Mouse (Mus musculus): ENCODE data around the gene Selplg. TPM values are rescaled to one million over a fixed set of nuclear protein-coding genes. Genes with fewer than 3 reads are reported as not detected.

Gene Selplg
- polyA plus RNA-seq, 1 experiment from 2014 or later: 0.82 TPM

DNA sequence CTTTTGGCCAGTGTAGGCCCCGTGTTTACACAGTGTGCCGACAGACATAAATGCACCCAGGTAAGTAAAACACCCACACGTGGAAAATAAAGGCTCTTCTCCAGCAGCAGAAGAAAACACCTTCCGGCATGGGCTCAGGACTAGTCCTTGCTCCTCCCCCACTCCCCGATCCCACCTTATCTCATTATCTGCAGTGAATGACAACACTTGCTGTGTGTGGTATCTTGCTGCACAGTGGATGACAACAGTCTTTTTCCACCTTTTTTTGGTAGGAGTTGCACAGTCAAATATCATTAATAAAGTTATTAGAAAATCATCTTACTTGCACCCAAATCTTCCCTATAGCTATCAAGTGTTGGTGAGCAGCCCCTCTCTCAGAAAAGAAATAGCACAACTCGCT is 32.5 kb upstream of the Selplg start:
- Histone ChIP-seq H3K27me3 (ENCODE audit: poor library complexity, severe bottlenecking) (no peaks in the 10 kb centered on the region), H3K9me3 (0 out of 2 replicates have a peak, but pooled peaks cover 2% of the 10 kb centered on the region), H3K27ac (no peak overlapping the region), H3K36me3 (replicated peaks) (peaks cover 57% of the 10 kb centered on the region), H3K4me3 (no peak overlapping the region), H3K4me1 (peaks cover 22% of the 10 kb centered on the region)
- WGBS: 92% methylated on average over 6 of the region's 6 CpGs
- no peak for DNase-seq (ENCODE audit: extremely low spot score, low spot score)

DNA sequence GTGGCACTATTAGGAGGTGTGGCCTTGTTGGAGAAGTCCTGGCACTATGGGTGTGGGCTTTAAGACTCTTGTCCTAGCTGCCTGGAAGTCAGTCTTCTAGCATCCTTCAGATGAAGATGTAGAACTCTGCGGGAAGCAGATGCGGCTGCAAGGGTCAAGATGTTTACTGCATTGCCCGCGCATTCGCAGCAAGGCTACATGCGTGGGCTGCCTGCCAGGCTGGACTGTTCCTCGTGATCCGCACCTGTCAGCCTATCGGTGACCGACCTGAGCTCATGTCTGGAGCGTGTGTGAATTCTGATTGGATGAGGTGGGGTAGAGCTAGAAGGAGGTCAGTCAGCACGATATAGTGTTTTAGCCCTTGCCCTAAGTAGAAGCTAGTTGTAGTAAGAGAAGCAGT is 31.6 kb upstream of the Selplg start:
- no peak for DNase-seq (ENCODE audit: extremely low spot score, low spot score)
- Histone ChIP-seq H3K27me3 (ENCODE audit: poor library complexity, severe bottlenecking) (no peaks in the 10 kb centered on the region), H3K9me3 (0 out of 2 replicates have a peak, but pooled peaks cover 2% of the 10 kb centered on the region), H3K4me3 (no peak overlapping the region), H3K36me3 (replicated peaks) (peaks cover 62% of the 10 kb centered on the region), H3K4me1 (peaks cover 19% of the 10 kb centered on the region), H3K27ac (no peak overlapping the region)
- WGBS: 95% methylated on average over 12 of the region's 12 CpGs

GRCm38 (mm10) chr5:113862418-113862817 is 30.0 kb upstream of the Selplg start:
- H3K4me3 ChIP-seq: no peak overlapping the region
- peaks cover 23% of the 10 kb centered on the region for H3K4me1 ChIP-seq
- DNase-seq (ENCODE audit: extremely low spot score, low spot score): no peak
- H3K36me3 ChIP-seq (replicated peaks): peaks cover 62% of the 10 kb centered on the region
- WGBS: 90% methylated on average over 4 of the region's 4 CpGs
- H3K27me3 ChIP-seq (ENCODE audit: poor library complexity, severe bottlenecking): no peaks in the 10 kb centered on the region
- H3K9me3 ChIP-seq: 0 out of 2 replicates have a peak, but pooled peaks cover 2% of the 10 kb centered on the region
- H3K27ac ChIP-seq: no peak overlapping the region

DNA sequence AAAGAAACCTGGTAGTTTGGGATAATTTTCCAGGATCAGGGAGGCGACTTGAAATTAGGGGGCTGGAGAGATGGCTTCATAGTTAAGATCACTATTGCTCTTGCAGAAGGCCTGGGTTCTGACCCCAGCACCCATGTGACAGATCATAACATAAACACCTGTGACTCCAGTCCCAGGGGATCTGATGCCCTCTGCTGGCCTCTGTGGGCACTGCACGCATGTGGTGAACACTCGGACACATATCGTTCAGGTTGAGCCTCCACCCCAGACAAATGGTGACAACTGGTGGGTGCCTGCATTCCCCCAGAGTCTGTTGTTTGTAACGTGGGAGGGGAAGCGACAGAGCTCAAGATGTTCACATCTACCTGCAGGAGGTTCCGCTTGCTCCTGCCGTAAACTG is 28.9 kb upstream of the Selplg start:
- H3K36me3 ChIP-seq (replicated peaks): peaks cover 71% of the 10 kb centered on the region
- WGBS: 97% methylated on average over 8 of the region's 8 CpGs
- H3K4me3 ChIP-seq: no peak overlapping the region

GRCm38 (mm10) chr5:113858971-113859370 is 26.5 kb upstream of the Selplg start:
- 58% methylated on average over 5 of the region's 5 CpGs for WGBS

More for the DNA sequence above, 28.9 kb upstream of the Selplg start:
- no peak for DNase-seq (ENCODE audit: extremely low spot score, low spot score)
- Histone ChIP-seq H3K4me1 (peaks cover 34% of the 10 kb centered on the region), H3K9me3 (0 out of 2 replicates have a peak, but pooled peaks cover 2% of the 10 kb centered on the region), H3K27ac (no peak overlapping the region), H3K27me3 (ENCODE audit: poor library complexity, severe bottlenecking) (no peaks in the 10 kb centered on the region)

DNA sequence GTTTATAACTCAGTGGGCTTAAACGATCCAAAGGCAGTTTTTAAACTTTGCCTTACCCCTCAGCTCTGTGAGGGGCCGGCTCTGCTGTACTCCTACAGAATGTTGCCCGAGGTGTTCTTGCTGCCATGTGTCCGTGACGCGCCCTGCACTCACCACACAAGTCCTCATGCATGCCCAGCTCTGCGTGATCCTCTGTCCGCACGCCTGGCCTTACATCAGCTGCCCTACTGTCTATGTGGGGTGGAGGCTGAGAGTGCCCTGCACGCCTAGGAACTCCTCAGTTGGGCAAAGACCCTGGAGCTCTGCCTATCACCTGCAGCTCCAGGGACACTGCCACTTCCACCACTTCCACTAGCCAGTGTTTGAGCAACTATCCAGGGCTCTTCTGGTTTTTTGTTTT is 26.1 kb upstream of the Selplg start:
- Histone ChIP-seq H3K4me3 (no peak overlapping the region), H3K4me1 (peaks cover 46% of the 10 kb centered on the region), H3K9me3 (0 out of 2 replicates have a peak, but pooled peaks cover 2% of the 10 kb centered on the region), H3K36me3 (replicated peaks) (peaks cover 68% of the 10 kb centered on the region), H3K27me3 (ENCODE audit: poor library complexity, severe bottlenecking) (no peaks in the 10 kb centered on the region), H3K27ac (peak overlapping the region; percentile 37; the same call in 1 of the 2 replicates)
- DNase-seq (ENCODE audit: extremely low spot score, low spot score): no peak
- WGBS: 88% methylated on average over 10 of the region's 10 CpGs

More at GRCm38 (mm10) chr5:113858971-113859370, 26.5 kb upstream of the Selplg start:
- Histone ChIP-seq H3K27me3 (ENCODE audit: poor library complexity, severe bottlenecking) (no peaks in the 10 kb centered on the region), H3K9me3 (0 out of 2 replicates have a peak, but pooled peaks cover 2% of the 10 kb centered on the region), H3K36me3 (replicated peaks) (peaks cover 70% of the 10 kb centered on the region), H3K27ac (0 out of 2 replicates have a peak overlapping the region, but pooled peaks have one; percentile 17), H3K4me3 (no peak overlapping the region), H3K4me1 (peaks cover 49% of the 10 kb centered on the region)
- DNase-seq (ENCODE audit: extremely low spot score, low spot score): no peak

GRCm38 (mm10) chr5:113857631-113858030 is 25.2 kb upstream of the Selplg start:
- WGBS: 76% methylated on average over 8 of the region's 8 CpGs
- H3K27ac ChIP-seq: peak overlapping the region; percentile 2; the same call in 1 of the 2 replicates
- no peaks in the 10 kb centered on the region for H3K27me3 ChIP-seq (ENCODE audit: poor library complexity, severe bottlenecking)
- peaks cover 44% of the 10 kb centered on the region for H3K4me1 ChIP-seq
- H3K36me3 ChIP-seq (replicated peaks): peaks cover 68% of the 10 kb centered on the region
- no peak for DNase-seq (ENCODE audit: extremely low spot score, low spot score)
- H3K4me3 ChIP-seq: no peak overlapping the region
- H3K9me3 ChIP-seq: 0 out of 2 replicates have a peak, but pooled peaks cover 2% of the 10 kb centered on the region

DNA sequence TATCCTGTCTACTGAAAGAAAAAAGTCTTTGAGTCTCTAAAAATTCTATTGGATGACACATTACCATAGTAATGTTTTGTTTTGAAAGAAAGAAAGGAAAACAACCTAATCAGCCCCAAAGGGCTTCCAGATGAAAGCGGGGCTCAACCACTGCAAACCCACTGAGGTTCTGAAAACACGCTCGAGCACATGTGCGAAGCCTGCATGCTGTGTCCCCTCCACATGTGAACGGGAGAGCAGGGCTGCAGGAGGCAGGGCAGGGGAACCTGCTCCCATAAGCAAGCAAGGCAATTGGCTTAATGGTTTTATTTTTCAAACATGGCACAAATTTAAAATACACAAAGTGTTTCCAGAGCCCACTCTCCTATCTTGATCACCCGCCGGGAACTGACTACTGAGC is 24.2 kb upstream of the Selplg start:
- Histone ChIP-seq H3K4me3 (no peak overlapping the region), H3K27me3 (ENCODE audit: poor library complexity, severe bottlenecking) (no peaks in the 10 kb centered on the region), H3K9me3 (0 out of 2 replicates have a peak, but pooled peaks cover 2% of the 10 kb centered on the region), H3K27ac (peak overlapping the region; percentile 60), H3K4me1 (peaks cover 44% of the 10 kb centered on the region), H3K36me3 (replicated peaks) (peaks cover 67% of the 10 kb centered on the region)
- WGBS: 87% methylated on average over 7 of the region's 7 CpGs
- DNase-seq (ENCODE audit: extremely low spot score, low spot score): no peak

GRCm38 (mm10) chr5:113855696-113856095 is 23.3 kb upstream of the Selplg start:
- H3K4me1 ChIP-seq: peaks cover 44% of the 10 kb centered on the region
- H3K4me3 ChIP-seq: no peak overlapping the region
- WGBS: 55% methylated on average over 3 of the region's 3 CpGs
- H3K9me3 ChIP-seq: no peaks in the 10 kb centered on the region
- H3K27ac ChIP-seq: peak overlapping the region; percentile 69
- no peaks in the 10 kb centered on the region for H3K27me3 ChIP-seq (ENCODE audit: poor library complexity, severe bottlenecking)
- H3K36me3 ChIP-seq (replicated peaks): peaks cover 67% of the 10 kb centered on the region
- DNase-seq (ENCODE audit: extremely low spot score, low spot score): no peak

DNA sequence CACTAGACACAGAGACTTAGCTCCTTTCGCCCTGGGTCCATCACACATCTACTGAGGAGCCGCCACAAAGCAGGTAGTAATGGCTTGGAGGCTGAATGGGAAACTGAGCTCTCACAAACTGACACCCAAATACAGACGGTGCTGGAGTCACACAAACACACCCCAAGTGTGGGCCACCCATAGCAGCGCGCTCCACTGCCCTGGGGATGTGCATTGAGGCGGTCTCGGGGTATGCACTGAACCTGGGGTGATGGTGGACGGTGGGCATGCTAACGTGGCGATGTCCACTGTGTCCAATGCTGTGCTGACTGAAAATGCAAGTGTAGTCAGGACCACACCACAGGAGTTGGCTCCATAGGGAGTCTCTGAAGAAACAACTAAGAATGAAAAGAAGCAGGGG is 22.7 kb upstream of the Selplg start:
- WGBS: 91% methylated on average over 10 of the region's 10 CpGs
- Histone ChIP-seq H3K36me3 (replicated peaks) (peaks cover 67% of the 10 kb centered on the region), H3K27ac (peak overlapping the region; percentile 69; the same call in 1 of the 2 replicates)

DNA sequence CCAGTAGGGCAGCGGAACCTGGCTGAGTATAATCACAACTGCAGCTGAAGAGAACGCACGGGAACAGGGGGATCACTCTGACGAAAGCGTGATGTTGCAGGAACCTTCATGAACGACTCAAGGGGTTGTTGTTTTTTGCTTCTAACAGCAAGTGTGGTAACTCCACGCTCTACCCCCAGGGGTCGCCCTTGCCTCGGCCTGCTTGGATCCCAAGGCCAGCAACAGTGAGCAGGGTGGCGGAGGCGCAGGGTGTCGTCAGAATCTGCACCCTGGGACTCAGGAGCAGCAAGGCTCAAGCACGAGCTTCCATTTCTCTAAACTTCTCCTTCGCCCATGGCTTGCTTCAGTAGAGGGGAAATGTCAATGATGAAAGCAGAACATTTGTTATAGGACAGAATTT is 22.1 kb upstream of the Selplg start:
- whole genome bisulfite sequencing: 45% methylated on average over 14 of the region's 14 CpGs
- no peak overlapping the region for H3K27ac ChIP-seq
- H3K4me1 ChIP-seq: peaks cover 42% of the 10 kb centered on the region
- peak; percentile 74 for DNase-seq (ENCODE audit: extremely low spot score, low spot score)
- H3K9me3 ChIP-seq: no peaks in the 10 kb centered on the region
- no peaks in the 10 kb centered on the region for H3K27me3 ChIP-seq (ENCODE audit: poor library complexity, severe bottlenecking)
- no peak overlapping the region for H3K4me3 ChIP-seq
- peaks cover 70% of the 10 kb centered on the region for H3K36me3 ChIP-seq (replicated peaks)

More for the DNA sequence above, 22.7 kb upstream of the Selplg start:
- Histone ChIP-seq H3K27me3 (ENCODE audit: poor library complexity, severe bottlenecking) (no peaks in the 10 kb centered on the region), H3K4me1 (peaks cover 44% of the 10 kb centered on the region), H3K4me3 (no peak overlapping the region), H3K9me3 (no peaks in the 10 kb centered on the region)
- DNase-seq (ENCODE audit: extremely low spot score, low spot score): no peak

GRCm38 (mm10) chr5:113853541-113853940 is 21.1 kb upstream of the Selplg start:
- Histone ChIP-seq H3K4me1 (peaks cover 32% of the 10 kb centered on the region), H3K36me3 (replicated peaks) (peaks cover 78% of the 10 kb centered on the region), H3K27ac (no peak overlapping the region), H3K4me3 (no peak overlapping the region), H3K9me3 (no peaks in the 10 kb centered on the region; the same call in 1 of the 2 replicates), H3K27me3 (ENCODE audit: poor library complexity, severe bottlenecking) (no peaks in the 10 kb centered on the region)
- 91% methylated on average over 10 of the region's 10 CpGs for WGBS
- DNase-seq (ENCODE audit: extremely low spot score, low spot score): no peak

DNA sequence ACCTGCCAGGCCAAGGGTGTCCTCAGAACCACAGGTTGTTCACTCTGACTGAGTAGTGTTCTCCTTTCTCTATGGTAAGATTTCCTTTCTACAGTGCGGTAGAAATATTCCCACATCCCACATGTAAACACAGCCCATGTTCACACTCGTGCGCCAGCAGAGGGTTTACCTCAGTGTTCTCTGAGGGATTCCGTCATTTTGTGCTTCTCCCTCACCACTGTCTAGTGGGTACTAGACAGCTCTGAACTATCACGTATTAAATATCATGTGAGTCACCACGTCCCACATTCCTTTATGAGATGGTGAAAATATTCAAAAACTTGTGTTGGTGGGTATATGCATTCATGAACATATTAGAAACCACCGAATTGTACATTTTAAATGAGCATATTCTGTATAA is 20.0 kb upstream of the Selplg start:
- H3K4me1 ChIP-seq: peaks cover 26% of the 10 kb centered on the region

More for the DNA sequence above, 20.0 kb upstream of the Selplg start:
- Histone ChIP-seq H3K9me3 (no peaks in the 10 kb centered on the region; the same call in 1 of the 2 replicates), H3K36me3 (replicated peaks) (peaks cover 89% of the 10 kb centered on the region), H3K4me3 (no peak overlapping the region), H3K27me3 (ENCODE audit: poor library complexity, severe bottlenecking) (no peaks in the 10 kb centered on the region), H3K27ac (no peak overlapping the region)
- DNase-seq (ENCODE audit: extremely low spot score, low spot score): no peak
- 93% methylated on average over 7 of the region's 7 CpGs for WGBS

Data from forebrain, embryonic 10.5 days (tissue).